Mouse (Mus musculus): ENCODE measurements around the gene S100a13.

S100a13 gene

GRCm38 (mm10) chr3:90555954-90556353 lies 41.7 kb downstream of the S100a13 start:
- DNase-seq (ENCODE audit: low read depth) = no peak

GRCm38 (mm10) chr3:90560008-90560628 lies 45.9 kb downstream of the S100a13 start, which contains the start of gene S100a3:
Gene S100a3, plus strand, starts transcription at chr3:90560578.
- DNase-seq (ENCODE audit: low read depth) = no peak

All from c-Kit-positive CD71-negative TER-119-negative erythroid progenitor cells, embryonic 14.5 days (primary cell).